Mouse (Mus musculus): ENCODE results near the gene Pgpep1.

Pgpep1 gene

GRCm38 (mm10) chr8:70645501-70646224 is 14.5 kb downstream of the Pgpep1 start:
- no peaks in the 10 kb centered on the region for H3K27me3 ChIP-seq (ENCODE audit: control insufficient read depth, insufficient read depth, low read length, poor library complexity, severe bottlenecking)
- H3K36me3 ChIP-seq (ENCODE audit: control insufficient read depth, insufficient read depth, low read length, poor library complexity, severe bottlenecking), result no peaks in the 10 kb centered on the region; the same call in 1 of the 2 replicates
- DNase-seq (ENCODE audit: low read depth, low spot score), result no peak

DNA sequence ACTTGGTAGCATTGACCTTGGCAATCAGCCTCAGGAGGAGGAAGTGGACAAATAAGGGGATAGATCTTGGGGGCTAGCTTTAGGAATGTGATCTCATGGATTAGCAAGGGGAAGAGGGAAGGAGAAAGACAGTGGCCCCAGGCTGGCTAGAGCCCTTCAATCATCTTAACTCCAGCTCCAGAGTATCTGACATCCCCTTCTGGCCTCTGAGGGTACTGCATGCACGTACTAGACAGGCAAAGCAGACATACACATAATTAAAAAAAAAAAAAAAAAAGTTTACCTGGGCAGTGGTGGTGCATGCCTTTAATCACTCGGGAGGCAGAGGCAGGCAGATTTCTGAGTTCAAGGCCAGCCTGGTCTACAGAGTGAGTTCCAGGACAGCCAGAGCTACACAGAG is 16.1 kb downstream of the Pgpep1 start:
- no peaks in the 10 kb centered on the region for H3K27me3 ChIP-seq (ENCODE audit: control insufficient read depth, insufficient read depth, low read length, poor library complexity, severe bottlenecking)
- H3K36me3 ChIP-seq (ENCODE audit: control insufficient read depth, insufficient read depth, low read length, poor library complexity, severe bottlenecking), result no peaks in the 10 kb centered on the region
- peak; percentile 60 for DNase-seq (ENCODE audit: low read depth, low spot score)

DNA sequence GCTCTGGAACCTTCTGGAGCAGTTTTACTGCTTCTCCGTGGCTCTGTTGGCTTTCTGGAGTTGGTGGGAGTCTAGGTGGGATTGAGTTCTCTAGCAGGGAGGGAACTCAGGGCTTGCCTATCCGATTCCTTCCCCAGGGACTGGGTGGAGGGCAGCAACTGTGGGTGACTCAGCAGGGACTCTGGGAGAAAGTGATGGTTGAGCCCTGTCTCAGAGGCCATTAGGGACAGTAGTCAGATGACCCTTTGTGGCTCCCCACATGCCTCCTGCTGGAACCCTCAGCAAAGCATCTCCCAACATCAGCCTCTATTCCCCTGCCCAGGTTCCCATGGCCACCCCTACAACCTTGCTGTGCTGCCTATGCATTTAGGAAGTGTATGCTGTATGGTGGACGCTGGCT is 17.2 kb downstream of the Pgpep1 start:
- H3K27me3 ChIP-seq (ENCODE audit: control insufficient read depth, insufficient read depth, low read length, poor library complexity, severe bottlenecking), result no peaks in the 10 kb centered on the region
- H3K36me3 ChIP-seq (ENCODE audit: control insufficient read depth, insufficient read depth, low read length, poor library complexity, severe bottlenecking), result no peaks in the 10 kb centered on the region
- DNase-seq (ENCODE audit: low read depth, low spot score), result no peak

- H3K27me3 ChIP-seq (ENCODE audit: control insufficient read depth, insufficient read depth, low read length, poor library complexity, severe bottlenecking), result no peaks in the 10 kb centered on the region
- no peaks in the 10 kb centered on the region for H3K36me3 ChIP-seq (ENCODE audit: control insufficient read depth, insufficient read depth, low read length, poor library complexity, severe bottlenecking)
- DNase-seq (ENCODE audit: low read depth, low spot score), result no peak
Measured at GRCm38 (mm10) chr8:70638752-70639151, 21.4 kb downstream of the Pgpep1 start.

GRCm38 (mm10) chr8:70636838-70637237 is 23.4 kb downstream of the Pgpep1 start:
- peak; percentile 61 for DNase-seq (ENCODE audit: low read depth, low spot score)
- H3K27me3 ChIP-seq (ENCODE audit: control insufficient read depth, insufficient read depth, low read length, poor library complexity, severe bottlenecking), result no peaks in the 10 kb centered on the region

GRCm38 (mm10) chr8:70635527-70635926 is 24.7 kb downstream of the Pgpep1 start:
- peak; percentile 86 for DNase-seq (ENCODE audit: low read depth, low spot score)
- H3K36me3 ChIP-seq (ENCODE audit: control insufficient read depth, insufficient read depth, low read length, poor library complexity, severe bottlenecking), result no peaks in the 10 kb centered on the region
- H3K27me3 ChIP-seq (ENCODE audit: control insufficient read depth, insufficient read depth, low read length, poor library complexity, severe bottlenecking), result no peaks in the 10 kb centered on the region

More at GRCm38 (mm10) chr8:70636838-70637237, 23.4 kb downstream of the Pgpep1 start:
- H3K36me3 ChIP-seq (ENCODE audit: control insufficient read depth, insufficient read depth, low read length, poor library complexity, severe bottlenecking), result no peaks in the 10 kb centered on the region

GRCm38 (mm10) chr8:70634066-70634465 is 26.1 kb downstream of the Pgpep1 start:
- H3K36me3 ChIP-seq (ENCODE audit: control insufficient read depth, insufficient read depth, low read length, poor library complexity, severe bottlenecking), result no peaks in the 10 kb centered on the region
- H3K27me3 ChIP-seq (ENCODE audit: control insufficient read depth, insufficient read depth, low read length, poor library complexity, severe bottlenecking), result no peaks in the 10 kb centered on the region
- no peak for DNase-seq (ENCODE audit: low read depth, low spot score)

DNA sequence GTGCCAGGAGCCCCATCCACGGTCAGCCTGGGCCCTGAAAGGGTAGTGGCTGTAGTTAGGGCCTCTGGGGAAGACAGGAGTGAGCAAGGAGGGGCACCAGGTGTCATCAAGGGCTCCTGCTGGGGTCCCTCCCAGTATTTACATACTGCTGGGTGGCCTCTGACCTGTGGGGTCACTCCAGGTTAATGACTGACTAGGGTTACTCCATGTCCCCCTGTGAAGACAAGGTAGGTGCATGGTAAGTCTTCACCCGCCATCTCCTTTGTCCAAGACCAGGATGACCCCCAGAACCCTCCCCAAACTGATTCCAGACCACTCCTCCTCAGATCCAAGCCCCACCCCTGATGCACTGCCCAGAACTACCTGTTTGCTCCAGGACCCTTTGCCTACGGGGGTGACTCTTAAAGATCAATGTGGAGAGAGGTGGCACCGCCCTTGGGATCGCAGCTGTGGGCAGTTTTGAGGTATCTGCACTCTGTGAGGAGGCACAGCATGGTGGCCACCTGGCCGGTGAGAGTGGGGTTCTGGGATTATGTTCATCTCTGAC is 27.8 kb downstream of the Pgpep1 start, which contains the start of gene Gdf15:
TSS of gene Gdf15 (minus strand) at position 111 of the 547 bp plus-strand sequence.
- DNase-seq (ENCODE audit: low read depth, low spot score), result no peak
- no peaks in the 10 kb centered on the region for H3K27me3 ChIP-seq (ENCODE audit: control insufficient read depth, insufficient read depth, low read length, poor library complexity, severe bottlenecking)
- H3K36me3 ChIP-seq (ENCODE audit: control insufficient read depth, insufficient read depth, low read length, poor library complexity, severe bottlenecking), result no peaks in the 10 kb centered on the region

DNA sequence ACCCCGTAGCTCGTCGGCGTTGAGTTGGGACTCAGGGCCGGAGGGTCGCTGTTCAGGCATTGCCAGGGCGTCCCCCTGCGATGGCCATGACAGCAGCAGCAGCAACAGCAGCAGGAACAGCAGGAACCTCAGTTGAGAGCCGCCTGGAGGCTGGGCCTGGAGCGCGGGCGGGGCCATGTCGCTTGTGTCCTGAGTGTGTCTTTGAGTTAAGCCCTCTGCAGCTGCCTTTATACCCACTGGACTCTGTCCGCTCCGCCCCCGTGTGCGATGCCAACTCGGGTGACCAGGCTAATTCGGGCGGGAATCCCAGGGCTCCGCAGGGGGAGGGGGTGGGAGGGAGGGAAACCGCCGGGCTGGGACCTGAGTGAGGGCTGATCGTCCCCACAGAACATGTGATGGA is 28.8 kb downstream of the Pgpep1 start:
- no peaks in the 10 kb centered on the region for H3K36me3 ChIP-seq (ENCODE audit: control insufficient read depth, insufficient read depth, low read length, poor library complexity, severe bottlenecking)
- DNase-seq (ENCODE audit: low read depth, low spot score), result no peak
- no peaks in the 10 kb centered on the region for H3K27me3 ChIP-seq (ENCODE audit: control insufficient read depth, insufficient read depth, low read length, poor library complexity, severe bottlenecking)

DNA sequence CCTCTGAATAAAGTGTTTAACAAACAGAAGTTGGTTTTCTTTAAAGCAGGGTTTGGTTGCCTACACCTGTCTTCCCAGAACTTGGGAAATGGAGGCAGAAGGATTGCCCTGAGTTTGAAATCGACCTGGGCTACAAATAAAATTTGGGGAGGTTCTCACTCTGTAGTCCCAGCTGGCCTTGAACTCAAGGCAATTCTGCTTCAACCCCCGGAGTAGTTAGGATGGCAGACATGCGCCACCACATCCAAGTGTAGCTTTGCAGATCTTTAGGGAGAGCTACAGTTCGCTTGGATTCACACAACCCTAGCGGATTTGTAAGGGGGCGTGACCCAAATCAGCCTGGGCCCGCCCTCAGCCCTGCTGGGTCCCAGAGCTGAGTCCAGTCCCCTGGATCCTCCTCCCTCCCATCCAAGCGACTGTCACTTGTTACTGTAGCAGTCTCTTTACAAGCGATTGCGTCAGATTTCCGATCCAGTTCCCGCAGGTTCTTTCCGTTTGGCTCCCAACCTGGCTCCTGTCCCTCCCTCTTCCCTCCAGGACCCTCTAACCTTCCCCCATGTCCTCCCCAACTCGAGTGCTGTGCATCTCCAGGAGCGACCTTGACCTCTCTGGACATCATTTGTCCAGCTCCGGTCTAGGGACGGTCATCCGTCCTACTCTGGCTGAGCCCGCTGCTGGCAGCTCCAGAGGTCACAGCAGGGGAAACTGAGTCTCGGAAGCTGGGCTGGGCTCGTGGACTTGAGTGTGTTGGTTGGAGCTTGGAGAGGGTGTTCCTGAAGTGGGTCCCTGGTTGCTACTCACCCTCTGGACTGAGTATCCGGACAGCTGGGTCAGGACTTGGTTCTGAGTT is 29.4 kb downstream of the Pgpep1 start:
- DNase-seq (ENCODE audit: low read depth, low spot score), result peak; percentile 37
- H3K36me3 ChIP-seq (ENCODE audit: control insufficient read depth, insufficient read depth, low read length, poor library complexity, severe bottlenecking), result no peaks in the 10 kb centered on the region
- no peaks in the 10 kb centered on the region for H3K27me3 ChIP-seq (ENCODE audit: control insufficient read depth, insufficient read depth, low read length, poor library complexity, severe bottlenecking)

DNA sequence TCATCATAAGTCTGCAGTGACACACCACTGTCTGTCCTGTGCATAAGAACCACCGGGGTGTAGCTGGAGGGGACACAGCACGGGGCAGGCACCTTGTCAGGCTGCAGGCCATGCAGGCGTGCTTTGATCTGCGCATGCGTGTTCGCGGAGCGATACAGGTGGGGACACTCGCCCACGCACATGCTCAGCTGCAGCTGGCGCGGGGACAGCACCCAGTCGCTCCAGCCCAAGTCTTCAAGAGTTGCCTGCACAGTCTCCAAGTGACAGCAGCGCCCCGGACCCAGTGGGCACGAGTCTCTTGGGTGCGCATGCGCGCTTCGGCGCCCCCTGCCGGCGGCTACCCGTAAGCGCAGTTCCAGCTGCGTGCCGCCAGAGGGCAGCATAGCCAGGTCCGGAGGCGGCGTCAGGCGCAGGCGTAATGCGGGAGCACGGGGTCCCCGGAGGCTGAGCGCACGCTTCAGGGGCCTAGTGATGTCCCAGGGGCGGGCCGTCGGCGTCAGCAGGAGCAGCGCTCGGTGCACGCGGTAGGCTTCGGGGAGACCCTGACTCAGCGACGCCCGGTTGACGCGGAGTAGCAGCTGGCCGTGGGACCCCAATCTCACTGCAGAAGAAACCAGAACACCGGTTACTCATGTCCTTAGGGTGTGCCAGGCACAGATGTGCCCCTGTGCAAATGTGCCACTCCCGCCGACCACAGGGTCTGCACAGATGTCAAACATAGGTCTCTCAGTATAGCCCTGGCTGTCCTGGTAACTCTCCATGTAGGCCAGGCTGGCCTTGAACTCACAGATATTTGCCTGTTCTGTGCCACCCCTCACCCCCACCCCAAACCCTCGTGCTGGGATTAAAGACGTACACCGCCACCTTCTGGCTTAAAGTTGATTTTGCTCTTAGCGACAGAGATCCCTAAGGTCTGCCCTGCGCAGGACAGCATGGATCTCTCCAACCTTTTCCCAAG is 30.3 kb downstream of the Pgpep1 start:
- no peaks in the 10 kb centered on the region for H3K27me3 ChIP-seq (ENCODE audit: control insufficient read depth, insufficient read depth, low read length, poor library complexity, severe bottlenecking)
- H3K36me3 ChIP-seq (ENCODE audit: control insufficient read depth, insufficient read depth, low read length, poor library complexity, severe bottlenecking), result no peaks in the 10 kb centered on the region
- DNase-seq (ENCODE audit: low read depth, low spot score), result peak; percentile 98

GRCm38 (mm10) chr8:70628986-70629490 is 31.1 kb downstream of the Pgpep1 start:
- no peaks in the 10 kb centered on the region for H3K36me3 ChIP-seq (ENCODE audit: control insufficient read depth, insufficient read depth, low read length, poor library complexity, severe bottlenecking)
- no peaks in the 10 kb centered on the region for H3K27me3 ChIP-seq (ENCODE audit: control insufficient read depth, insufficient read depth, low read length, poor library complexity, severe bottlenecking)
- no peak for DNase-seq (ENCODE audit: low read depth, low spot score)

DNA sequence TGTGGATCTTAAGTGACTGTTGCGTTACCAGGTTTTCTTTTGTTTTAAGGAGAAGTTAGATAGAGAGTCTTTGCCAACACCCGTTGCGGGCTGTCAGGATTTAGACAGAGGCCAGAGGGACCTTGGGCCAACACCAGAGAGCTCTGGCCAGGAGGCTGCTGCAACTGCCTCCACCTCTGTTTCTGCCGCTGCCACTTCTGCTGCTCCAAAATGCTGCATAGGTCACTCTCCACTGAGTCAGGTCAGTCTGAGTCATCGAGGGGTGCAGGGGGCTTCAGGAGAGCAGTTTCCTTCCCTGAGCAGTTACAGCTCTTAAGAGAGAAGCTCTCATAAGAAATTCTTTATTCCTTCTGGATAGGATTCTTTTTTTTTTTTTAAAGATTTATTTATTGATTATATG is 33.1 kb downstream of the Pgpep1 start:
- DNase-seq (ENCODE audit: low read depth, low spot score), result no peak
- Histone ChIP-seq H3K36me3 (ENCODE audit: control insufficient read depth, insufficient read depth, low read length, poor library complexity, severe bottlenecking) (no peaks in the 10 kb centered on the region), H3K27me3 (ENCODE audit: control insufficient read depth, insufficient read depth, low read length, poor library complexity, severe bottlenecking) (no peaks in the 10 kb centered on the region)

- Histone ChIP-seq H3K27me3 (ENCODE audit: control insufficient read depth, insufficient read depth, low read length, poor library complexity, severe bottlenecking) (no peaks in the 10 kb centered on the region), H3K36me3 (ENCODE audit: control insufficient read depth, insufficient read depth, low read length, poor library complexity, severe bottlenecking) (no peaks in the 10 kb centered on the region)
- DNase-seq (ENCODE audit: low read depth, low spot score), result peak; percentile 75
Measured at GRCm38 (mm10) chr8:70625104-70625503, 35.1 kb downstream of the Pgpep1 start.
